In genomic region chr9:71915871-71916661, GRCm38 (mm10) we compare ENCODE assay signal across 8 mouse cellular contexts.
A peak's percentile ranks its signal among the peaks of the same experiment; 100 is the strongest.
DNase-seq lines count a peak whose midpoint lies in the region; ATAC-seq and TF ChIP-seq lines count a peak whose summit lies in the region.
"Had no signal": no experiment of that assay in that cellular context is flagged by ENCODE, and none has a peak within 500 bp of the region (broad histone marks: within the 10 kb centered on the region; RNA-seq: fewer than 3 reads in every experiment).

No protein-coding gene starts in this region.

- peak; percentile 66; the same call in 1 of the 2 replicates for ATAC-seq in kidney, postnatal 0 days (replicated peaks; ENCODE audit: low FRiP score, low read depth)
- peak; percentile 83; the same call in 1 of the 2 replicates for ATAC-seq in forebrain, embryonic 12.5 days (ENCODE audit: low FRiP score)
- peak; percentile 84 for ATAC-seq in neural tube, embryonic 13.5 days (ENCODE audit: low read depth)
- no peak for ATAC-seq in erythroblast, adult 5-6 weeks (replicated peaks; ENCODE audit: low FRiP score, poor library complexity, severe bottlenecking)

- no peak for TF ChIP-seq CTCF in kidney, postnatal 0 days (IDR thresholded peaks at IDR 0.05; ENCODE audit: low read depth)

- H3K27ac ChIP-seq in kidney, postnatal 0 days = no peak overlapping the region
- peak overlapping the region; percentile 81 for H3K27ac ChIP-seq in forebrain, embryonic 12.5 days
- H3K27ac ChIP-seq in neural tube, embryonic 13.5 days (replicated peaks) = peak overlapping the region; percentile 78
- H3K27ac ChIP-seq: embryonic facial prominence, embryonic 15.5 days had no signal

- H3K4me1 ChIP-seq in kidney, postnatal 0 days (replicated peaks; ENCODE audit: insufficient read depth, low read length) = 0 out of 2 replicates have a peak, but pooled peaks cover 5% of the 10 kb centered on the region
- H3K4me1 ChIP-seq in forebrain, embryonic 12.5 days = peaks cover 23% of the 10 kb centered on the region
- peaks cover 31% of the 10 kb centered on the region for H3K4me1 ChIP-seq in neural tube, embryonic 13.5 days (replicated peaks)
- H3K4me1 ChIP-seq: embryonic facial prominence, embryonic 15.5 days had no signal

- 23% methylated on average over 6 of the region's 6 CpGs for WGBS in kidney, postnatal 0 days
- WGBS in forebrain, embryonic 12.5 days = 22% methylated on average over 6 of the region's 6 CpGs
- WGBS in neural tube, embryonic 13.5 days = 11% methylated on average over 6 of the region's 6 CpGs

- H3K4me3 ChIP-seq in kidney, postnatal 0 days (replicated peaks; ENCODE audit: low read depth, low read length) = no peak overlapping the region
- H3K4me3 ChIP-seq in forebrain, embryonic 12.5 days (replicated peaks) = no peak overlapping the region
- no peak overlapping the region for H3K4me3 ChIP-seq in neural tube, embryonic 13.5 days
- H3K4me3 ChIP-seq: embryonic facial prominence, embryonic 15.5 days had no signal

- DNase-seq in kidney, postnatal 0 days (ENCODE audit: low spot score) = peak; percentile 56
- no peak for DNase-seq in kidney, postnatal 10 days
- DNase-seq in lung, adult 18-20 months = peak; percentile 58 to 71
- DNase-seq in cerebellum, postnatal 25 days = no peak

- no peaks in the 10 kb centered on the region for H3K27me3 ChIP-seq in kidney, postnatal 0 days (ENCODE audit: insufficient read depth, low read length)
- H3K27me3 ChIP-seq in forebrain, embryonic 12.5 days = no peaks in the 10 kb centered on the region
- H3K27me3 ChIP-seq in neural tube, embryonic 13.5 days = no peaks in the 10 kb centered on the region
- H3K27me3 ChIP-seq: embryonic facial prominence, embryonic 15.5 days had no signal

- no peak overlapping the region for H3K4me2 ChIP-seq in kidney, postnatal 0 days (ENCODE audit: low read length)
- H3K4me2 ChIP-seq in forebrain, embryonic 12.5 days = no peak overlapping the region
- 0 out of 2 replicates have a peak overlapping the region, but pooled peaks have one; percentile 11 for H3K4me2 ChIP-seq in neural tube, embryonic 13.5 days
- H3K4me2 ChIP-seq: embryonic facial prominence, embryonic 15.5 days had no signal

- no peak overlapping the region for H3K9ac ChIP-seq in kidney, postnatal 0 days (ENCODE audit: low read depth, low read length)
- H3K9ac ChIP-seq in forebrain, embryonic 12.5 days = no peak overlapping the region
- H3K9ac ChIP-seq in neural tube, embryonic 13.5 days = no peak overlapping the region
- H3K9ac ChIP-seq: embryonic facial prominence, embryonic 15.5 days had no signal

- H3K36me3 ChIP-seq in kidney, postnatal 0 days (ENCODE audit: insufficient read depth, low read length) = no peaks in the 10 kb centered on the region
- peaks cover 3% of the 10 kb centered on the region; the same call in 1 of the 2 replicates for H3K36me3 ChIP-seq in forebrain, embryonic 12.5 days (replicated peaks)
- no peaks in the 10 kb centered on the region for H3K36me3 ChIP-seq in neural tube, embryonic 13.5 days
- H3K36me3 ChIP-seq: embryonic facial prominence, embryonic 15.5 days had no signal

- H3K9me3 ChIP-seq in kidney, postnatal 0 days (replicated peaks; ENCODE audit: low read length) = no peaks in the 10 kb centered on the region
- no peaks in the 10 kb centered on the region for H3K9me3 ChIP-seq in forebrain, embryonic 12.5 days
- no peaks in the 10 kb centered on the region for H3K9me3 ChIP-seq in neural tube, embryonic 13.5 days
- H3K9me3 ChIP-seq: embryonic facial prominence, embryonic 15.5 days had no signal

Comparison
In these comparisons a context has a peak if more than half of its experiments do, and no peak if none do; other contexts are left out.
1. DNase-seq: peak in kidney, postnatal 0 days (single experiment) and lung, adult 18-20 months (2 of 2); none in kidney, postnatal 10 days (single experiment) and cerebellum, postnatal 25 days (0 of 2).